Mouse (Mus musculus) adrenal gland, postnatal 0 days (tissue): ENCODE measurements around the gene Ppil3. TPM values are rescaled to one million over a fixed set of nuclear protein-coding genes. Genes with fewer than 3 reads are reported as not detected.

Experiments used
- polyA plus RNA-seq: library from polyadenylated mRNA; unstranded; fragments of >200 nt; fragmentation: Nextera tagmentation; extraction: Ambion mirVana; gene quantifications from 2 replicates; pipeline ENCODE4 v1.2.1, GENCODE M21; 2015

Ppil3 gene
- polyA plus RNA-seq = 53.6 and 69.5 TPM in 2 replicates

DNA sequence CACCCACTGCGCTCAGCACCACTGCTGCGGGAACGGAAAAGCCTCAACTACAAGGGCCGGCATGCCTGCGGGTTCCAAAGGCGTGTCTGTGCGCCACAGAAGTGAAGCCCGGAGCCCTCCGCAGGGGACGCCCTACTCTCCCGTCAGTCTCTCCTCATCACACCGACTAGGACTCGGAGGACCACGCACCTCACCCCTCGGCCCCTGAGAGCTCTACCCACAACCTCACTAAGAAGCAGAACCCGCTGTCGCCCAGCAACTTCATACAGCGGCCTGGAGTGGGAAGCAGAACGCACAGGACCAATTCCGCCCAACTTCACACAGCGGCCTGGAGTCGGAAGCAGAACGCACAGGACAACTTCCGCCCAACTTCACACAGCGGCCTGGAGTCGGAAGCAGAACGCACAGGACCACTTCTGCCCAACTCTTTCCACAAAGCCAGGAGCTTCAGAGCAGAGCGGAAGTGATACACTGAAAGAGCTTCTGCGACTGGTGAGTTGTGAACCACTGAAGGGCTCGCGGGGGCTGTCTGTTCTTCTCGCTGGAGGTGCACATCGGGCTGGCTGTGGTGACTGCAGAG lies at the start of gene Ppil3, which contains the start of gene Nif3l1:
TSS of gene Ppil3 (minus strand) at position 344 of the 580 bp plus-strand sequence.
TSS of gene Nif3l1 (plus strand) at position 9 of the 580 bp plus-strand sequence.

GRCm38 (mm10) chr1:58423371-58424248 lies 21.7 kb downstream of the Ppil3 start, which contains the start of gene Clk1:
Clk1 (minus strand) TSS chr1:58424066.

GRCm38 (mm10) chr1:58392652-58393283 lies 52.5 kb downstream of the Ppil3 start, which contains the start of gene Bzw1:
Bzw1 (plus strand) TSS chr1:58392898.

Other genes starting within 250 kb of the Ppil3 start
- gene Aox4, start 235.1 kb downstream of the Ppil3 start, polyA plus RNA-seq = 0.11 and 0.13 TPM in 2 replicates
- 0.04 and 0.11 TPM in 2 replicates for gene Aox2, start 167.2 kb downstream of the Ppil3 start, polyA plus RNA-seq
- gene Bzw1, start 52.6 kb downstream of the Ppil3 start, polyA plus RNA-seq = 189 and 235 TPM in 2 replicates
- gene Clk1, start 21.4 kb downstream of the Ppil3 start, polyA plus RNA-seq = 174 and 183 TPM in 2 replicates
- 26.0 and 27.2 TPM in 2 replicates for gene Nif3l1, start 335 bp downstream of the Ppil3 start, polyA plus RNA-seq
- 17.7 and 24.5 TPM in 2 replicates for gene Orc2, start 59.6 kb upstream of the Ppil3 start, polyA plus RNA-seq
- 5.1 and 5.6 TPM in 2 replicates for gene Fam126b, start 140.8 kb upstream of the Ppil3 start, polyA plus RNA-seq
- gene Ndufb3, start 140.9 kb upstream of the Ppil3 start, polyA plus RNA-seq = 318 and 389 TPM in 2 replicates